Mouse (Mus musculus) hindlimb bud, embryonic 11.5 days (tissue): ENCODE data around the gene Rcor3.

Experiments
- DNase-seq: peaks from one replicate; pipeline ENCODE4 v3.0.0-alpha.2; 2012; ENCODE audit warnings: low read depth, low spot score; ENCODE audit errors: extremely low spot score

Rcor3 gene

DNA sequence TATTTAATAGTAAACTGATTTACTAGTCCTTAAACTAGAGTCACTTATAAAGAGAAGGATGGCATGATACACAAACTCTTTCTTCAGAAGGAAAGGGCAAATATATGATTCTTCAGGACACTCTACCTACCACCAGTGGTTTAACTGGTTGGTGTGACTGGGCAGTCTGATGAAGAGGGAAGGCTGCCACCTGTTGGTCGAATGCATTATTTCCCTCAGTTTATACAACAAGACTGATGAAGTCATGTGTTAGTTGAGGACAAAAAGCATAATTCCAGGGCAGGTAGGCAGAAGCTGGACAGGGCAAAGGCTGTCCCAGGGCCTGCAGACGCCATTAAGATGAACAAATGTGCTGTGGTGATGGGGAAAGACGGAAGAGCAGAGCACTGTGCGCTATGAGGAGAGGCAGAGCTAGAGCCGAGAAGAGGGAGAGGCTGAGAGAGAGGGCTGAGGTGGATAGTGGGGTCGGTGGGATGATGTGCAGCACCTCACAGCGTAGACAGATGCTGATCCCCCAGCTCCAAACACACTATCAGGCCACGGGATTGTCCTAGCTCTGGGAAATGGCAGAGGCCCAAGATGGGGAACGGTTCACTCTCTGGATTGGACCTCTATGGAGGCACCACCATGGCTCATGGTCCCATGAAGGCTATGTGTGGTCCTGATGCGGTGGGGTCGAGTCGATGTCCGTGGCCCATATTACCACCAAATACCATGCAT, 43.3 kb downstream of the Rcor3 start:
- DNase-seq, result no peak

DNA sequence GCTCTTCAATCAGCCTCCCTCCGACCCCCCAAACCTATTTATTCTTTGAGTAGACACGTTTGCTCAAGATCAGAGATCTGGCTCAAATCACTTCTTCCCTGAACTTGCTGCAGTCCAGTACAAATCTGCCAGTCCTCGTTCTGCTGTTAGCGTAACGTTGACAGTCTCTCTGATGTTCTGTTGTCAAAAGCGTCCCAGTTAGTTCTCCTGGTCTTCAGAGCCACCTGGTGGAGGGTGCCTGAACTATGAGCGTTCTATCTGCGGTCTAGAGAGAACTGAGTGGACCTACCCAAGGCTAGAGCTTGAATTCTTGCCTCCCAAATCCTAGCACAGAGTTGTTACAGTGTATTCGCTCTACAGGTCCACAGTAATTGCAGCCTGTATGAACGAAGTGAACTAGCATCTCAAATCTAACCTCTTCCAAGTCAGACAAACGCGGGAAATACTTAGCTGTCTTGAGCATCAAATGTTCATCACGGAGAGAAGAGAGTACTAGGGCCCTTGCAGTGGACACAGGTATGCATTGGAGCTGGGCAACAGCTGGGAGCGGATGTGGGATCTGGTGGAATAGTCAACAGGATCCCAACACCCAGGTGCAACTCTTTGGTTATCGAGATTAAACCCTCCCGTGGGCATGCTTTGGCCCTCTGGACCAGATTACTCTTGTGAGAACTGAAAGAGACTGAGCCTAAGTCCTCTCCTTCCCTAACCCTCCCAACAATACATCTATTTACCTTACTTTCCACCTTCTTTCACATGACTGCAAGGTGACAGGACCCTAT, 44.8 kb downstream of the Rcor3 start:
- no peak for DNase-seq

- no peak for DNase-seq
Measured at GRCm38 (mm10) chr1:192091806-192092772, 45.8 kb downstream of the Rcor3 start, which contains the start of gene Traf5. TSS of gene Traf5 (minus strand) at chr1:192092559.

DNA sequence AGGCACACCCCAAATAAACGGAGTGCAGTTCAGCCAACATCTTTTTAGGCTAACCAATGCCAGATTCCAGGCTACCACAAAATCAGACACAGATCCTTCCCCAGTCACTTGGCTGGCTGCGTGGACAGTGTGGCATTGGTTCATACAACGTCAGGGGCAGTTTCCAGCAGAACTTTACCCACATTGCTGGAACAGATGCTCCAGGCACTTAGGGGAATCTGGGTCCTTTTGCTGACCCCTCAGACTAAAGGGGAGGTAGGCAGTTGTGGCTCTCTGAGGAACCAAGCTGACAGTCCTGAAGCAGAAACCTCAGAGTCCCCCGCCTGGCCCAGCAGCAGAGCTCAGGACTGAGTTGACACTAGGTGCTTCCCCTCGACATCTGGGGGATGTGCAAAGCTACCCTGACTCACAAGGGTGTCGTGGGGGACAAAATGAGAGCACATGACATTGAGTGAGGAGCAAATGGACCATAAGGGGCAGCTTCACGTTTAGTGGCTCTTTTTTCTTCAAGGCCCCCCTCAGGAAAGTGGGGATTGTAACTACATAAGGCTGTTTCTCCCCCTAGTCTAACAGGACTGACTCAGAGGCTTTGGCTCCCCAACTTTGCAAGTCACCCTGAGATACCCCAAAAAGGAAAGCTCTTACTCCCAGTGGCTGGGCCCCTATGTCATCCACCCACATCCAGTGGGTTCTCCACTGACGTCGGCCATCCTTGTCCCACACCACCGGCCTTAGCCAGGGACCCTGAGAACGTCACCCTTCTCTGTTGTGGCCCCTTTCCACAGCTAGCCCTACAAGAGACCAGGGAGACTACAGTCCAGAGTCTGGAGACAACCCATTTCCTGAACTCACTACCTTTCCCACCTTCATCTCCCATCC, 46.9 kb downstream of the Rcor3 start:
- DNase-seq, result no peak

GRCm38 (mm10) chr1:192090281-192090680, 47.6 kb downstream of the Rcor3 start:
- no peak for DNase-seq

- no peak for DNase-seq
Measured at GRCm38 (mm10) chr1:192089208-192090166, 48.4 kb downstream of the Rcor3 start.

DNA sequence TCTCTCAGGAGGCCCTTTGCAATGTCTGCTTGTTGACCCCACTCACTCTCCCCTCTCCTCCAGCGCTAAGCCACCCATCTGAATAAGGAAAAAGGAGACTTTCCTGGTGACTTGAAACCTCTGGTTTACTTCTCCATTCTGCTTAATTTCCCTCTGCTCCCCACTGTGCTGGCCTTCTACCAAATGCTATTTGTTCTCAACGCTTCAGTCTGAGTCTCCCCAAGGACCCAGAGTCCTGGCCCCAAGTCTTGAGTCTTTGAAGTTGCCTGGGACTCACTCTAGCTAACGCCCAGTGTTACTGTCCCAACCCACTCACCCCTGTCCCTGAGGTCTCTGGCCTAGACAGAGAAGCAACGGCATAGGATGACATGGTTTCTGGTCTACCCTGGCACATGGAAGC, 49.9 kb downstream of the Rcor3 start:
- DNase-seq, result no peak

DNA sequence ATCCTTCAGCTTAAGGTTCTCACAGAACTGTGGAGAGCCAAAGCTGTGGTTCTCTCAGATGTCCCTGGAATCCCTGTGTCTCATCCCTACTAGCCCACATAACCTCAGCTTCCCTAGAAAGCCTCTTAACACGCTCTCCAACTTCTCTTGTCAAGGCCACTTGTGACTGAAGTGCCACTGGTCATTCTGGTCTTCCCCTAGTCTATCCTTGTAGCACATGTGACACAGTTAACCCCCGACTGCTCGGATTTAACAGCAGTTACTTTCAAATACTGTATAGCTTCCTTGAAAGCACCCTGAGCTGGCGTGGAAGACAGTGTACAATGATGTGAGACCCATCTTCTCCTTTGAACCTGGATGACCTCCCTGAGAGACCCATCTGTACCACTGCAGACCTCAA, 50.8 kb downstream of the Rcor3 start:
- DNase-seq, result no peak

DNA sequence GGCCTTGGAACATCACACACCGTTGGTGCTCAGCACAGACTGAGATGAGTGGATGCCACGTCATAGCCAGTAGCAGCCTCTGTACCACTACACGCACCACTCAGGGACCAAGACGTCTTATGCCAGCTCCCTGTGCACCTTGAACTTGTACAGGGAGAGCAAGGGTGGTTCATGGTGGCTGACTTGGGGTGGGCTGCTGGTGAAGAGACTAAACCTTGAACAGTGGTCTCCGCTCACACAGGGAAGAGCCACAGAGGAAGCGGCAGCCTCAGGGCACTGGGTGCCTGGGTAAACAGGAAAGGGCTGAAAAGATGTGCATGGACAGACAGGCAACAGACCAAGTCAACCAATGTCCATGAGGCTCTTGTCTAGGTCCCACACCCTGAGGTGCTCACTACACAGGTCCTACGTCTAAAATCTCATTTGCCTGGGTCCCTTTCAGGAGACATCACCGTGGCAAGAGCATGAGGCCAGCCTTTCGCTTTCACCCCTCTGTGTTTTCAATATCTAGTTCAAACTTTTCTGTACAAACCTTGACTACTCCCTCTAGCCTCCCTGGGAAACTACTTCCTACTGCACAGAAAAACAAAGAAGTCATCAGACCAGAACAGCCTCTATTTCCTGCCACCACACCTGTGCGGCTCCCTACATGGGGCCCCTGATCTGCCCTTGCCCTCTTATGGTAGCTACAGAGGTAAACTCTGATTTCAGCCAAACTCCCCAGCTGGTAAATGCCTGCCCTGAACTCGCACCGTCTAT, 51.4 kb downstream of the Rcor3 start:
- DNase-seq, result no peak

DNA sequence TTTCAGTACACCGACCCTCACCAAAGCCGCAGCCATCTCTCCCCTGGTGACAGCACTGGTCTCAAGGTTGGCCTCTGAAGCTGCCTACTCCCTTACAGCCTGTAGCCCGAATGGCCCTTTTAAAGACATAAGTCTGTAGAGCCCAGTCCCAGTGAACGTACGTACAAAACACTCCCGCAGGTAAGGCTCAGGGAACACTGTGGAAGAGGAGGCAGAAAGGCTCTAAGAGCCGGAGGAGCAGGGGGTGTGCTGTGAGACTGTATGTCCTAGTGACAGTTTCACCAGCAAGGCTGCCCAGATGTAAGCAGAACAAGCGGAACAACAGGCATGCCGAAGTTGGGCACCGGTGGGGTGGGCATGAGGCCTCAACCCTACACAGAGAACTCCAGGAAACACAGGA, 52.6 kb downstream of the Rcor3 start:
- DNase-seq, result no peak

DNA sequence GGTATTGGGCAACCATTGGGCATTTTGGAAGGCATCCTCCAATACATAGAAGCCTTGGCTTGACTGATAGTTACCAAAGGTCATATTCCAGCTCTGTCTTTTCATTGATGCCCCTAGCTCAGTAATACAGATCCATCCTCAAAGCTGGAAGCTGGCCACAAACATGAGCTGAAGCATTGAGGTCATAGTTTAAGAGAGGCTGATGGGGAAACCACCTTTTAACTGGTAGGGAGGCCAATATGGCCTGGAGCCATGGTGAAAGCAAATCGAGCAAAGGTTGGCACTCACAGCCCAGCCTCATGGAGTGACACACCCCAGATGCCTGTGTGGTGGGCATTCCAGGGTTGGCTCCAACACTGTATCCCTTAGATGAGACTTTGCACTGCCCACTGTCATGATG, 55.2 kb downstream of the Rcor3 start:
- no peak for DNase-seq

GRCm38 (mm10) chr1:192081129-192081528, 56.7 kb downstream of the Rcor3 start:
- no peak for DNase-seq

DNA sequence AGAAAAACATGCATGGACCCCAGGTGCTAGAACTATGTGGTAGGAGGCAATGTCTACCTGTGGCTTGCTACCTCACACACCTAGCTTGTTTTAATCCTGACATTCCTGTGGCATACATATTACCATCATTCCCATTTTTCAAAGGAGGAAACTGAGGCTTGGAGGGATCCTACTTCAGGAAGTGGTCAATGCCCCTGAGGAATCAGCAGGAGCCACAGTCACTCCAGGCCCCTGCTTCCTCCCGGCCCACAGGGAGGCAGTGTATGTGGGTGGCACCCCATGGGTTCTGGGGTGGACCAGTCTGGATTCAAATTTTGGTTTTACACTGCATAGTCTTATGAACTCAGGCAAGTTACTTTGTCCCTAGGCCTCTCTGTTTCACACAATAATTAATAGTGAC, 58.7 kb downstream of the Rcor3 start:
- DNase-seq, result no peak

- DNase-seq, result no peak
Measured at GRCm38 (mm10) chr1:192078406-192078805, 59.5 kb downstream of the Rcor3 start.

GRCm38 (mm10) chr1:192076796-192077535, 60.9 kb downstream of the Rcor3 start:
- DNase-seq, result no peak

GRCm38 (mm10) chr1:192076101-192076500, 61.8 kb downstream of the Rcor3 start:
- DNase-seq, result no peak

DNA sequence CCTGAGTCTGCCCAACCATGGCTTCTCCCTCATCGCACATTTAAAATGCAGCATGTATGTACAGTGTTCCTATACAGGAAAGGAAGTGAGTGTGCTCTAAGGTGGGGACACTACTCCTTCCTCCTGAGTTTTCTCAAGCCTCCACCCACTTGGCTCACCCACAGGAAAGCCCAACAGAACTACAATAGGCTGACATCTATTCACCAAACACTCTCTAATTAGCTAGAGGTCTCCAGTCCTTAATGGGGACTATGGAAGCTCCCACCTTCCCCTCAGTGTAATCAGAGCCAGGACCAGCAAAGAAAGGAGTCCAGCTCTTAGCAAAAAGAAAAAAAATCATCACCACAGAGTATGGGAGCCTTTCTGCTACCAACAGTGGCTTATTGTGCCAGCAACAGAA, 63.0 kb downstream of the Rcor3 start:
- DNase-seq, result no peak

DNA sequence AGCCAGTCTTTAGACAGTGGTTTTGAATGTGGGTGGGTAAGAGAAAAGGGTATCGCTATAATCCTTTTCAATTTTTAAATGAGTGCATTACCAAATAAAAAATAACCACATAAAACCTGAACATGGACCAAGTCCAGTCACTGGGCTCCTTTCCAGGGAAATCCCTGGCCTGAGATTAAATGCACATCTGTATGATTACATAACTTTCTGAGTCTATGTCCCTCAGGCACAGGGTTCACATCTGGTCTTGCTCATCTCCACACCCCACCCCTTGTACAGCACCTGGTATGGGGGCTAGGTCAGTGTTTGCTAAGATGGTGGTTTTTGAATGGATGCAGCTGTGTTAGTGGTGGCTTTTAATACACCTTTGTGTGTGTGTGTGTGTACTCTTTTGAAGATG, 65.4 kb downstream of the Rcor3 start:
- no peak for DNase-seq
